Mouse (Mus musculus) lung, postnatal 0 days (tissue): Measurements from ENCODE around the gene Itpr2.

Experiments
- CTCF ChIP-seq: IDR thresholded peaks from 2 replicates; pipeline ENCODE4 v1.5.1; 2016; ENCODE audit warnings: antibody characterized with exemption, mild to moderate bottlenecking
- EP300 ChIP-seq: IDR thresholded peaks from 2 replicates; pipeline ENCODE4 v1.6.1; 2016; ENCODE audit warnings: antibody characterized with exemption, mild to moderate bottlenecking, control low read depth

- no peak for TF ChIP-seq EP300
- TF ChIP-seq CTCF, result no peak
These were observed 381.9 kb downstream of the Itpr2 start for GRCm38 (mm10) chr6:146120172-146120571.
